Mouse (Mus musculus) CH12.LX (cell line): Measurements from ENCODE around the gene Cds1. TPM values are rescaled to one million over a fixed set of nuclear protein-coding genes. Genes with fewer than 3 reads are reported as not detected.

Experiments used
- DNase-seq: peaks from one replicate; pipeline ENCODE4 v3.0.0-alpha.2; 2013; ENCODE audit errors: extremely low read depth
- H3K27ac ChIP-seq: 2 replicates; pipeline ENCODE4 v1.5.1; 2012; ENCODE audit warnings: low read depth, mild to moderate bottlenecking, control low read depth, moderate library complexity; ENCODE audit not compliant: insufficient read depth
- H3K27me3 ChIP-seq: replicated peaks from 2 replicates; pipeline ENCODE3; 2012; ENCODE audit warnings: inconsistent platforms
- H3K36me3 ChIP-seq, 2 experiments: replicated peaks in 1 of 2; 2 replicates each; pipeline versions ENCODE3 to v1.6.1; 2012; ENCODE audit warnings: inconsistent platforms in 1 of 2, low read length in 1 of 2, mild to moderate bottlenecking in 1 of 2, mixed read lengths in 1 of 2, moderate library complexity in 1 of 2; ENCODE audit not compliant: control insufficient read depth in 1 of 2, insufficient read depth in 1 of 2
- H3K4me1 ChIP-seq, 2 experiments: 2 replicates each; pipeline ENCODE4 v1.6.1; 2012; ENCODE audit warnings: inconsistent platforms in 1 of 2, moderate library complexity in 1 of 2; ENCODE audit not compliant: insufficient read depth in 2 of 2, control insufficient read depth in 1 of 2
- H3K4me2 ChIP-seq: 2 replicates; pipeline ENCODE4 v1.6.1; 2012; ENCODE audit warnings: low read depth, mild to moderate bottlenecking, control low read depth; ENCODE audit not compliant: poor library complexity, insufficient read depth, severe bottlenecking
- H3K4me3 ChIP-seq, 3 experiments: fragments of 150-350 bp in 1 of 3; sonication (generic) in 1 of 3; replicated peaks in 1 of 3; 2 replicates each; pipeline versions ENCODE3 to v1.5.1; 2011 to 2012; ENCODE audit warnings: low read depth in 2 of 3, low read length in 2 of 3, mild to moderate bottlenecking in 2 of 3, moderate library complexity in 2 of 3, control low read depth in 1 of 3, improper control_type of control experiment in 1 of 3, inconsistent platforms in 1 of 3, mixed read lengths in 1 of 3; ENCODE audit not compliant: poor library complexity in 1 of 3
- H3K79me2 ChIP-seq: replicated peaks from 2 replicates; pipeline ENCODE4 v1.6.1; 2012; ENCODE audit warnings: mild to moderate bottlenecking, moderate library complexity; ENCODE audit not compliant: control insufficient read depth, poor library complexity, insufficient read depth, severe bottlenecking; ENCODE audit errors: extremely low read depth
- H3K9ac ChIP-seq: 2 replicates; pipeline ENCODE4 v1.6.1; 2012; ENCODE audit warnings: low read depth, mild to moderate bottlenecking, control low read depth, moderate library complexity; ENCODE audit not compliant: insufficient read depth
- H3K9me3 ChIP-seq: replicated peaks from 2 replicates; pipeline ENCODE3; 2012; ENCODE audit warnings: low read length, inconsistent platforms, mixed read lengths
- CHD2 ChIP-seq: IDR thresholded peaks from 2 replicates; pipeline ENCODE4 v1.6.1; 2011; ENCODE audit warnings: low read length, improper control_type of control experiment
- CTCF ChIP-seq, 2 experiments: IDR thresholded peaks in 1 of 2; conservative IDR thresholded peaks in 1 of 2; 2 replicates each; pipeline ENCODE4 v1.5.1; 2011 to 2012; ENCODE audit warnings: low read depth in 2 of 2, low read length in 2 of 2, improper control_type of control experiment in 1 of 2, inconsistent platforms in 1 of 2, mild to moderate bottlenecking in 1 of 2, moderate library complexity in 1 of 2
- E2F4 ChIP-seq: IDR thresholded peaks from 2 replicates; pipeline ENCODE4 v1.6.1; 2011; ENCODE audit warnings: low read depth, low read length, improper control_type of control experiment; ENCODE audit not compliant: insufficient replicate concordance
- ELF1 ChIP-seq: IDR thresholded peaks from 2 replicates; pipeline ENCODE4 v1.6.1; 2014; ENCODE audit warnings: low read depth, mild to moderate bottlenecking, inconsistent platforms, low read length, improper control_type of control experiment
- ETS1 ChIP-seq: conservative IDR thresholded peaks from 2 replicates; pipeline ENCODE4 v1.6.1; 2012; ENCODE audit warnings: low read depth, mild to moderate bottlenecking, inconsistent platforms, low read length, improper control_type of control experiment, moderate library complexity
- HCFC1 ChIP-seq: IDR thresholded peaks from 2 replicates; pipeline ENCODE4 v1.6.1; 2012; ENCODE audit warnings: low read depth, mild to moderate bottlenecking, inconsistent platforms, low read length, improper control_type of control experiment
- IRF4 ChIP-seq: IDR thresholded peaks from 2 replicates; pipeline ENCODE4 v1.6.1; 2014; ENCODE audit warnings: low read depth, mild to moderate bottlenecking, inconsistent platforms, low read length, improper control_type of control experiment
- MAFK ChIP-seq: IDR thresholded peaks from 2 replicates; pipeline ENCODE4 v1.6.1; 2011; ENCODE audit warnings: low read length, improper control_type of control experiment; ENCODE audit not compliant: insufficient replicate concordance
- MAX ChIP-seq: IDR thresholded peaks from 2 replicates; pipeline ENCODE4 v1.6.1; 2011; ENCODE audit warnings: low read length, improper control_type of control experiment
- MXI1 ChIP-seq: IDR thresholded peaks from 2 replicates; pipeline ENCODE4 v1.6.1; 2011; ENCODE audit warnings: mild to moderate bottlenecking, low read depth, low read length, improper control_type of control experiment
- NELFE ChIP-seq: IDR thresholded peaks from 2 replicates; pipeline ENCODE4 v1.6.1; 2011; ENCODE audit warnings: low read depth, low read length, improper control_type of control experiment
- NRF1 ChIP-seq: IDR thresholded peaks from 2 replicates; pipeline ENCODE4 v1.6.1; 2014; ENCODE audit warnings: low read depth, mild to moderate bottlenecking, inconsistent platforms, low read length, improper control_type of control experiment, moderate library complexity
- POLR2A ChIP-seq: IDR thresholded peaks from 2 replicates; pipeline ENCODE4 v1.6.1; 2011; ENCODE audit warnings: low read depth, mild to moderate bottlenecking, improper control_type of control experiment, low read length
- SIN3A ChIP-seq: IDR thresholded peaks from 2 replicates; pipeline ENCODE4 v1.6.1; 2012; ENCODE audit warnings: low read length, improper control_type of control experiment, inconsistent platforms
- SMC3 ChIP-seq: IDR thresholded peaks from 2 replicates; pipeline ENCODE4 v1.6.1; 2011; ENCODE audit warnings: low read depth, low read length, improper control_type of control experiment
- TBP ChIP-seq: conservative IDR thresholded peaks from 2 replicates; pipeline ENCODE4 v1.6.1; 2011; ENCODE audit warnings: low read depth, low read length, improper control_type of control experiment
- UBTF ChIP-seq: IDR thresholded peaks from 2 replicates; pipeline ENCODE4 v1.6.1; 2012; ENCODE audit warnings: low read depth, mild to moderate bottlenecking, inconsistent platforms, low read length, improper control_type of control experiment, moderate library complexity
- USF1 ChIP-seq: IDR thresholded peaks from 2 replicates; pipeline ENCODE4 v1.6.1; 2014; ENCODE audit warnings: low read depth, mild to moderate bottlenecking, inconsistent platforms, low read length, improper control_type of control experiment
- USF2 ChIP-seq: conservative IDR thresholded peaks from 2 replicates; pipeline ENCODE4 v1.6.1; 2011; ENCODE audit warnings: low read depth, low read length, improper control_type of control experiment
- ZKSCAN1 ChIP-seq: IDR thresholded peaks from 2 replicates; pipeline ENCODE4 v1.6.1; 2012; ENCODE audit warnings: low read depth, inconsistent platforms, low read length, improper control_type of control experiment, borderline replicate concordance
- dilution Hi-C: fragments of 300-500 bp; cut with MboI; formaldehyde crosslinking; loops from 2 replicates; pipeline ENCODE4 v1.14.3; 2020; ENCODE audit warnings: low sequenced_read_pairs; ENCODE audit not compliant: extremely low pct_unique_long_range_greater_than_20kb, extremely low pct_ligation_motif_present
- in situ Hi-C: fragments of 300-500 bp; cut with MboI; formaldehyde crosslinking; loops from 3 replicates; pipeline ENCODE4 v1.14.3; 2019; ENCODE audit warnings: low sequenced_read_pairs, low pct_ligation_motif_present, low pct_unique_long_range_greater_than_20kb, mixed read lengths
- polyA plus RNA-seq: library from polyadenylated mRNA; unstranded; fragments of >175 nt; gene quantifications from 2 replicates; pipeline ENCODE4 v1.2.1, GENCODE M21; 2012; ENCODE audit warnings: low read depth; ENCODE audit not compliant: insufficient read length
- total RNA-seq, 2 experiments: library from RNA; depleted of rRNA; stranded (reverse); fragments of 300-350 nt in 1 of 2; fragments of >200 nt in 1 of 2; gene quantifications; 2 replicates each; pipeline ENCODE4 v1.2.3; 2012 to 2014

The Cds1 gene
- total and polyA plus RNA-seq, 3 experiments: not detected

GRCm38 (mm10) chr5:101779376-101779863 lies 14.5 kb downstream of the Cds1 start:
- dilution Hi-C loops: no loop called here
- no peak overlapping the region for H3K27ac ChIP-seq
- no peaks in the 10 kb centered on the region for H3K79me2 ChIP-seq
- no peak for DNase-seq
- no peaks in the 10 kb centered on the region for H3K36me3 ChIP-seq
- no peaks in the 10 kb centered on the region for H3K4me1 ChIP-seq
- no peak overlapping the region for H3K4me3 ChIP-seq
- in situ Hi-C loops: no loop called here
- no peak overlapping the region for H3K4me2 ChIP-seq
- TF ChIP-seq USF1 (no peak), POLR2A (no peak), SIN3A (no peak), UBTF (no peak), ETS1 (no peak), NRF1 (no peak), CHD2 (no peak), MAX (no peak), CTCF (conservative IDR thresholded peaks at IDR 0.05 in 1 of 2, IDR thresholded peaks at IDR 0.05 in 1 of 2; ENCODE audit: low read depth in 2 of 2, low read length in 2 of 2) (no peak), MXI1 (no peak), ZKSCAN1 (no peak), MAFK (no peak)
- H3K27me3 ChIP-seq: no peaks in the 10 kb centered on the region
- H3K9ac ChIP-seq: no peak overlapping the region
- peaks cover 88% of the 10 kb centered on the region for H3K9me3 ChIP-seq

GRCm38 (mm10) chr5:101780918-101781317 lies 16.0 kb downstream of the Cds1 start:
- Histone ChIP-seq H3K79me2 (no peaks in the 10 kb centered on the region), H3K4me3 (no peak overlapping the region), H3K9ac (no peak overlapping the region), H3K36me3 (no peaks in the 10 kb centered on the region), H3K4me2 (no peak overlapping the region), H3K27me3 (no peaks in the 10 kb centered on the region), H3K27ac (no peak overlapping the region), H3K4me1 (no peaks in the 10 kb centered on the region), H3K9me3 (peaks cover 89% of the 10 kb centered on the region)
- dilution Hi-C loops (no loop called here), in situ Hi-C loops (no loop called here)
- DNase-seq: no peak
- TF ChIP-seq SMC3 (no peak), UBTF (no peak), TBP (no peak), MAFK (no peak), ZKSCAN1 (no peak), USF2 (no peak), HCFC1 (no peak), E2F4 (no peak), IRF4 (no peak), ELF1 (no peak), NELFE (no peak), ETS1 (no peak)
